Mouse (Mus musculus) CH12.LX (cell line): ENCODE data around the gene Gpr55. TPM values are rescaled to one million over a fixed set of nuclear protein-coding genes. Genes with fewer than 3 reads are reported as not detected.

Source experiments
- DNase-seq: peaks from one replicate; pipeline ENCODE4 v3.0.0-alpha.2; 2013; ENCODE audit errors: extremely low read depth
- H3K27ac ChIP-seq: 2 replicates; pipeline ENCODE4 v1.5.1; 2012; ENCODE audit warnings: low read depth, mild to moderate bottlenecking, control low read depth, moderate library complexity; ENCODE audit not compliant: insufficient read depth
- H3K27me3 ChIP-seq: replicated peaks from 2 replicates; pipeline ENCODE3; 2012; ENCODE audit warnings: inconsistent platforms
- H3K36me3 ChIP-seq, 2 experiments: replicated peaks in 1 of 2; 2 replicates each; pipeline versions ENCODE3 to v1.6.1; 2012; ENCODE audit warnings: inconsistent platforms in 1 of 2, low read length in 1 of 2, mild to moderate bottlenecking in 1 of 2, mixed read lengths in 1 of 2, moderate library complexity in 1 of 2; ENCODE audit not compliant: control insufficient read depth in 1 of 2, insufficient read depth in 1 of 2
- H3K4me1 ChIP-seq, 2 experiments: 2 replicates each; pipeline ENCODE4 v1.6.1; 2012; ENCODE audit warnings: inconsistent platforms in 1 of 2, moderate library complexity in 1 of 2; ENCODE audit not compliant: insufficient read depth in 2 of 2, control insufficient read depth in 1 of 2
- H3K4me2 ChIP-seq: 2 replicates; pipeline ENCODE4 v1.6.1; 2012; ENCODE audit warnings: low read depth, mild to moderate bottlenecking, control low read depth; ENCODE audit not compliant: poor library complexity, insufficient read depth, severe bottlenecking
- H3K4me3 ChIP-seq, 3 experiments: fragments of 150-350 bp in 1 of 3; sonication (generic) in 1 of 3; replicated peaks in 1 of 3; 2 replicates each; pipeline versions ENCODE3 to v1.5.1; 2011 to 2012; ENCODE audit warnings: low read depth in 2 of 3, low read length in 2 of 3, mild to moderate bottlenecking in 2 of 3, moderate library complexity in 2 of 3, control low read depth in 1 of 3, improper control_type of control experiment in 1 of 3, inconsistent platforms in 1 of 3, mixed read lengths in 1 of 3; ENCODE audit not compliant: poor library complexity in 1 of 3
- H3K79me2 ChIP-seq: replicated peaks from 2 replicates; pipeline ENCODE4 v1.6.1; 2012; ENCODE audit warnings: mild to moderate bottlenecking, moderate library complexity; ENCODE audit not compliant: control insufficient read depth, poor library complexity, insufficient read depth, severe bottlenecking; ENCODE audit errors: extremely low read depth
- H3K9ac ChIP-seq: 2 replicates; pipeline ENCODE4 v1.6.1; 2012; ENCODE audit warnings: low read depth, mild to moderate bottlenecking, control low read depth, moderate library complexity; ENCODE audit not compliant: insufficient read depth
- H3K9me3 ChIP-seq: replicated peaks from 2 replicates; pipeline ENCODE3; 2012; ENCODE audit warnings: low read length, inconsistent platforms, mixed read lengths
- BHLHE40 ChIP-seq: IDR thresholded peaks from 2 replicates; pipeline ENCODE4 v1.6.1; 2011; ENCODE audit warnings: mild to moderate bottlenecking, low read depth, low read length, improper control_type of control experiment
- CHD1 ChIP-seq: IDR thresholded peaks from 2 replicates; pipeline ENCODE4 v1.6.1; 2012; ENCODE audit warnings: low read depth, low read length, improper control_type of control experiment, inconsistent platforms
- CHD2 ChIP-seq: IDR thresholded peaks from 2 replicates; pipeline ENCODE4 v1.6.1; 2011; ENCODE audit warnings: low read length, improper control_type of control experiment
- CTCF ChIP-seq, 2 experiments: IDR thresholded peaks in 1 of 2; conservative IDR thresholded peaks in 1 of 2; 2 replicates each; pipeline ENCODE4 v1.5.1; 2011 to 2012; ENCODE audit warnings: low read depth in 2 of 2, low read length in 2 of 2, improper control_type of control experiment in 1 of 2, inconsistent platforms in 1 of 2, mild to moderate bottlenecking in 1 of 2, moderate library complexity in 1 of 2
- E2F4 ChIP-seq: IDR thresholded peaks from 2 replicates; pipeline ENCODE4 v1.6.1; 2011; ENCODE audit warnings: low read depth, low read length, improper control_type of control experiment; ENCODE audit not compliant: insufficient replicate concordance
- ELF1 ChIP-seq: IDR thresholded peaks from 2 replicates; pipeline ENCODE4 v1.6.1; 2014; ENCODE audit warnings: low read depth, mild to moderate bottlenecking, inconsistent platforms, low read length, improper control_type of control experiment
- EP300 ChIP-seq: IDR thresholded peaks from 2 replicates; pipeline ENCODE4 v1.6.1; 2011; ENCODE audit warnings: low read length, improper control_type of control experiment
- ETS1 ChIP-seq: conservative IDR thresholded peaks from 2 replicates; pipeline ENCODE4 v1.6.1; 2012; ENCODE audit warnings: low read depth, mild to moderate bottlenecking, inconsistent platforms, low read length, improper control_type of control experiment, moderate library complexity
- GABPA ChIP-seq: IDR thresholded peaks from 2 replicates; pipeline ENCODE4 v1.6.1; 2012; ENCODE audit warnings: low read depth, low read length, improper control_type of control experiment, inconsistent platforms; ENCODE audit not compliant: insufficient replicate concordance
- HCFC1 ChIP-seq: IDR thresholded peaks from 2 replicates; pipeline ENCODE4 v1.6.1; 2012; ENCODE audit warnings: low read depth, mild to moderate bottlenecking, inconsistent platforms, low read length, improper control_type of control experiment
- IRF4 ChIP-seq: IDR thresholded peaks from 2 replicates; pipeline ENCODE4 v1.6.1; 2014; ENCODE audit warnings: low read depth, mild to moderate bottlenecking, inconsistent platforms, low read length, improper control_type of control experiment
- JUN ChIP-seq: IDR thresholded peaks from 2 replicates; pipeline ENCODE4 v1.6.1; 2011; ENCODE audit warnings: low read depth, mild to moderate bottlenecking, low read length, improper control_type of control experiment, moderate library complexity; ENCODE audit not compliant: insufficient read depth
- JUND ChIP-seq: conservative IDR thresholded peaks from 2 replicates; pipeline ENCODE4 v1.6.1; 2011; ENCODE audit warnings: low read depth, low read length, improper control_type of control experiment
- KAT2A ChIP-seq: IDR thresholded peaks from 2 replicates; pipeline ENCODE4 v1.6.1; 2012; ENCODE audit warnings: low read length, improper control_type of control experiment, inconsistent platforms; ENCODE audit not compliant: insufficient replicate concordance
- MAX ChIP-seq: IDR thresholded peaks from 2 replicates; pipeline ENCODE4 v1.6.1; 2011; ENCODE audit warnings: low read length, improper control_type of control experiment
- MAZ ChIP-seq: IDR thresholded peaks from 2 replicates; pipeline ENCODE4 v1.6.1; 2012; ENCODE audit warnings: low read depth, mild to moderate bottlenecking, inconsistent platforms, low read length, improper control_type of control experiment, moderate library complexity
- MEF2A ChIP-seq: IDR thresholded peaks from 2 replicates; pipeline ENCODE4 v1.6.1; 2014; ENCODE audit warnings: low read depth, mild to moderate bottlenecking, inconsistent platforms, low read length, improper control_type of control experiment, borderline replicate concordance
- MYC ChIP-seq: IDR thresholded peaks from 2 replicates; pipeline ENCODE4 v1.6.1; 2011; ENCODE audit warnings: low read depth, mild to moderate bottlenecking, improper control_type of control experiment, low read length
- NELFE ChIP-seq: IDR thresholded peaks from 2 replicates; pipeline ENCODE4 v1.6.1; 2011; ENCODE audit warnings: low read depth, low read length, improper control_type of control experiment
- NRF1 ChIP-seq: IDR thresholded peaks from 2 replicates; pipeline ENCODE4 v1.6.1; 2014; ENCODE audit warnings: low read depth, mild to moderate bottlenecking, inconsistent platforms, low read length, improper control_type of control experiment, moderate library complexity
- PAX5 ChIP-seq: IDR thresholded peaks from 2 replicates; pipeline ENCODE4 v1.6.1; 2012; ENCODE audit warnings: low read length, inconsistent platforms, mixed read lengths
- POLR2A ChIP-seq: IDR thresholded peaks from 2 replicates; pipeline ENCODE4 v1.6.1; 2011; ENCODE audit warnings: low read depth, mild to moderate bottlenecking, improper control_type of control experiment, low read length
- POLR2AphosphoS2 ChIP-seq: IDR thresholded peaks from 2 replicates; pipeline ENCODE4 v1.6.1; 2011; ENCODE audit warnings: low read depth, low read length, improper control_type of control experiment
- RAD21 ChIP-seq: IDR thresholded peaks from 2 replicates; pipeline ENCODE4 v1.6.1; 2011; ENCODE audit warnings: low read depth, mild to moderate bottlenecking, low read length, improper control_type of control experiment, moderate library complexity
- RCOR1 ChIP-seq: conservative IDR thresholded peaks from 2 replicates; pipeline ENCODE4 v1.6.1; 2012; ENCODE audit warnings: low read depth, mild to moderate bottlenecking, inconsistent platforms, low read length, improper control_type of control experiment
- SIN3A ChIP-seq: IDR thresholded peaks from 2 replicates; pipeline ENCODE4 v1.6.1; 2012; ENCODE audit warnings: low read length, improper control_type of control experiment, inconsistent platforms
- SMC3 ChIP-seq: IDR thresholded peaks from 2 replicates; pipeline ENCODE4 v1.6.1; 2011; ENCODE audit warnings: low read depth, low read length, improper control_type of control experiment
- TBP ChIP-seq: conservative IDR thresholded peaks from 2 replicates; pipeline ENCODE4 v1.6.1; 2011; ENCODE audit warnings: low read depth, low read length, improper control_type of control experiment
- TCF12 ChIP-seq: IDR thresholded peaks from 2 replicates; pipeline ENCODE4 v1.6.1; 2014; ENCODE audit warnings: low read depth, mild to moderate bottlenecking, inconsistent platforms, low read length, improper control_type of control experiment
- UBTF ChIP-seq: IDR thresholded peaks from 2 replicates; pipeline ENCODE4 v1.6.1; 2012; ENCODE audit warnings: low read depth, mild to moderate bottlenecking, inconsistent platforms, low read length, improper control_type of control experiment, moderate library complexity
- USF1 ChIP-seq: IDR thresholded peaks from 2 replicates; pipeline ENCODE4 v1.6.1; 2014; ENCODE audit warnings: low read depth, mild to moderate bottlenecking, inconsistent platforms, low read length, improper control_type of control experiment
- USF2 ChIP-seq: conservative IDR thresholded peaks from 2 replicates; pipeline ENCODE4 v1.6.1; 2011; ENCODE audit warnings: low read depth, low read length, improper control_type of control experiment
- ZC3H11A ChIP-seq: IDR thresholded peaks from 2 replicates; pipeline ENCODE4 v1.6.1; 2012; ENCODE audit warnings: low read depth, mild to moderate bottlenecking, inconsistent platforms, low read length, improper control_type of control experiment
- ZKSCAN1 ChIP-seq: IDR thresholded peaks from 2 replicates; pipeline ENCODE4 v1.6.1; 2012; ENCODE audit warnings: low read depth, inconsistent platforms, low read length, improper control_type of control experiment, borderline replicate concordance
- ZMIZ1 ChIP-seq: IDR thresholded peaks from 2 replicates; pipeline ENCODE4 v1.6.1; 2012; ENCODE audit warnings: low read depth, mild to moderate bottlenecking, inconsistent platforms, low read length, improper control_type of control experiment
- ZNF384 ChIP-seq: IDR thresholded peaks from 2 replicates; pipeline ENCODE4 v1.6.1; 2012; ENCODE audit warnings: low read depth, low read length, improper control_type of control experiment, inconsistent platforms
- dilution Hi-C: fragments of 300-500 bp; cut with MboI; formaldehyde crosslinking; loops from 2 replicates; pipeline ENCODE4 v1.14.3; 2020; ENCODE audit warnings: low sequenced_read_pairs; ENCODE audit not compliant: extremely low pct_unique_long_range_greater_than_20kb, extremely low pct_ligation_motif_present
- in situ Hi-C: fragments of 300-500 bp; cut with MboI; formaldehyde crosslinking; loops from 3 replicates; pipeline ENCODE4 v1.14.3; 2019; ENCODE audit warnings: low sequenced_read_pairs, low pct_ligation_motif_present, low pct_unique_long_range_greater_than_20kb, mixed read lengths
- polyA plus RNA-seq: library from polyadenylated mRNA; unstranded; fragments of >175 nt; gene quantifications from 2 replicates; pipeline ENCODE4 v1.2.1, GENCODE M21; 2012; ENCODE audit warnings: low read depth; ENCODE audit not compliant: insufficient read length
- total RNA-seq, 2 experiments: library from RNA; depleted of rRNA; stranded (reverse); fragments of 300-350 nt in 1 of 2; fragments of >200 nt in 1 of 2; gene quantifications; 2 replicates each; pipeline ENCODE4 v1.2.3; 2012 to 2014

Gpr55 gene
- total and polyA plus RNA-seq, 3 experiments: 16.4 to 24.3 (median 17.3) TPM

GRCm38 (mm10) chr1:85962081-85962480 is 1.3 kb upstream of the Gpr55 start:
- Histone ChIP-seq H3K79me2 (peaks cover 27% of the 10 kb centered on the region), H3K9ac (peak overlapping the region; percentile 27; the same call in 1 of the 2 replicates), H3K27ac (peak overlapping the region; percentile 14; the same call in 1 of the 2 replicates), H3K4me2 (peak overlapping the region; percentile 45; the same call in 1 of the 2 replicates), H3K4me1 (peaks cover 15 to 48% of the 10 kb centered on the region in 2 experiments), H3K27me3 (no peaks in the 10 kb centered on the region), H3K9me3 (peaks cover 2% of the 10 kb centered on the region), H3K36me3 (no peaks in the 10 kb centered on the region), H3K4me3 (peak overlapping the region in 1 of 3 experiments; percentile 5)
- in situ Hi-C loops (loop anchor here (5.0 kb wide), 1 partner anchor 45 kb away; no protein-coding TSS in a partner anchor), dilution Hi-C loops (no loop called here)
- TF ChIP-seq IRF4 (0 out of 2 replicates have a peak, but pooled peaks have one; percentile 36), UBTF (no peak), RAD21 (no peak), SMC3 (no peak), EP300 (peak; percentile 35; the same call in 1 of the 2 replicates), MYC (no peak), ZMIZ1 (no peak), JUN (no peak), CHD2 (no peak), ELF1 (peak; percentile 75), JUND (no peak), TBP (no peak; the same call in 1 of the 2 replicates), CHD1 (no peak), MEF2A (peak; percentile 88), MAX (no peak), MAZ (0 out of 2 replicates have a peak, but pooled peaks have one; percentile 1), HCFC1 (peak; percentile 52; the same call in 1 of the 2 replicates), SIN3A (no peak), ZC3H11A (no peak), ZKSCAN1 (no peak), USF1 (no peak), USF2 (no peak), RCOR1 (no peak), NRF1 (no peak), TCF12 (peak; percentile 52), E2F4 (no peak), ZNF384 (no peak), PAX5 (no peak), POLR2A (no peak; the same call in 1 of the 2 replicates), GABPA (no peak), CTCF (conservative IDR thresholded peaks at IDR 0.05 in 1 of 2, IDR thresholded peaks at IDR 0.05 in 1 of 2; ENCODE audit: low read depth in 2 of 2, low read length in 2 of 2) (0 out of 4 replicates have a peak, but pooled peaks of 1 of the 2 experiments have one; percentile 2), ETS1 (peak; percentile 63), KAT2A (no peak), POLR2AphosphoS2 (no peak), NELFE (no peak), BHLHE40 (no peak)
- DNase-seq: no peak
